Mouse (Mus musculus): ENCODE results near the gene Ugt1a2.

- no peak for TF ChIP-seq CTCF (IDR thresholded peaks at IDR 0.05)
- no peak for TF ChIP-seq EP300 (IDR thresholded peaks at IDR 0.05; ENCODE audit: insufficient read depth, low read depth, low read length)
Measured at GRCm38 (mm10) chr1:88246386-88246785, 46.0 kb downstream of the Ugt1a2 start.

Data from heart, adult 2 months (tissue).